Mouse (Mus musculus) kidney, embryonic 14.5 days (tissue): ENCODE results near the gene Olfr107. TPM values are rescaled to one million over a fixed set of nuclear protein-coding genes. Genes with fewer than 3 reads are reported as not detected.

Source experiments
- ATAC-seq: fragments of 200-750 bp; cut with Nextera tagmentation; 2 replicates; pipeline ENCODE4 v1.8.0; 2017; ENCODE audit warnings: moderate number of reproducible peaks, mild to moderate bottlenecking, moderate TSS enrichment, moderate library complexity; ENCODE audit not compliant: low FRiP score, low TSS enrichment
- H3K27ac ChIP-seq: fragments of 300-500 bp; sonication (generic); 2 replicates; pipeline ENCODE4 v1.5.1; 2014; ENCODE audit warnings: low read depth, mild to moderate bottlenecking, low read length, moderate library complexity, mixed read lengths
- H3K27me3 ChIP-seq: fragments of 300-500 bp; sonication (generic); 2 replicates; pipeline ENCODE4 v1.6.1; 2014; ENCODE audit warnings: mild to moderate bottlenecking, low read length; ENCODE audit not compliant: control insufficient read depth, insufficient read depth
- H3K36me3 ChIP-seq: fragments of 300-500 bp; sonication (generic); 2 replicates; pipeline ENCODE4 v1.6.1; 2014; ENCODE audit warnings: low read length, mixed read lengths; ENCODE audit not compliant: control insufficient read depth, insufficient read depth
- H3K4me1 ChIP-seq: fragments of 300-500 bp; sonication (generic); 2 replicates; pipeline ENCODE4 v1.6.1; 2014; ENCODE audit warnings: low read length, mixed read lengths; ENCODE audit not compliant: control insufficient read depth, insufficient read depth
- H3K4me2 ChIP-seq: fragments of 300-500 bp; sonication (generic); replicated peaks from 2 replicates; pipeline ENCODE4 v1.6.1; 2014; ENCODE audit warnings: low read depth, mild to moderate bottlenecking, low read length
- H3K4me3 ChIP-seq: fragments of 300-500 bp; sonication (generic); 2 replicates; pipeline ENCODE4 v1.5.1; 2014; ENCODE audit warnings: mild to moderate bottlenecking, low read length
- H3K9ac ChIP-seq: fragments of 300-500 bp; sonication (generic); 2 replicates; pipeline ENCODE4 v1.6.1; 2014; ENCODE audit warnings: low read depth, mild to moderate bottlenecking, low read length, moderate library complexity
- H3K9me3 ChIP-seq: fragments of 300-500 bp; sonication (generic); 2 replicates; pipeline ENCODE4 v1.6.1; 2016; ENCODE audit warnings: low read length; ENCODE audit not compliant: control insufficient read depth
- WGBS: fragments of 180-500 bp; shearing (Covaris S2); extraction: QIAGEN DNeasy Blood & Tissue Kit; methylation state at CpG from one replicate; pipeline ENCODE4 v1.1.7; 2014; 5-methylcytosine and 5-hydroxymethylcytosine counted together
- polyA plus RNA-seq: library from polyadenylated mRNA; unstranded; fragments of >200 nt; fragmentation: Nextera tagmentation; extraction: Ambion mirVana; gene quantifications from 2 replicates; pipeline ENCODE4 v1.2.1, GENCODE M21; 2014

The Olfr107 gene
- not detected in 2 replicates for polyA plus RNA-seq

GRCm38 (mm10) chr17:37398926-37399325 lies at the start of gene Olfr107:
TSS of gene Olfr107 (plus strand) at chr17:37399226.
- Histone ChIP-seq H3K4me3 (no peak within 1 kb of the TSS), H3K27me3 (no peaks in the 10 kb centered on the region), H3K9ac (no peak within 1 kb of the TSS), H3K36me3 (no peaks in the 10 kb centered on the region), H3K27ac (no peak within 1 kb of the TSS), H3K4me1 (no peaks in the 10 kb centered on the region), H3K4me2 (no peak within 1 kb of the TSS), H3K9me3 (no peaks in the 10 kb centered on the region)
- no peak for ATAC-seq
- WGBS = 83% methylated on average over 3 of the region's 3 CpGs

- Histone ChIP-seq H3K9me3 (no peaks in the 10 kb centered on the region), H3K36me3 (no peaks in the 10 kb centered on the region), H3K9ac (no peak within 1 kb of the TSS), H3K27me3 (no peaks in the 10 kb centered on the region), H3K4me2 (no peak within 1 kb of the TSS), H3K4me1 (no peaks in the 10 kb centered on the region), H3K4me3 (no peak within 1 kb of the TSS), H3K27ac (no peak within 1 kb of the TSS)
- no peak for ATAC-seq
Observed at GRCm38 (mm10) chr17:37359282-37359681, 39.7 kb upstream of the Olfr107 start, which contains the start of gene Olfr104-ps. TSS of gene Olfr104-ps (plus strand) at chr17:37359582.

GRCm38 (mm10) chr17:37378733-37379132 lies 20.3 kb upstream of the Olfr107 start, which contains the start of gene Olfr105-ps:
TSS of gene Olfr105-ps (plus strand) at chr17:37379033.
- H3K36me3 ChIP-seq = no peaks in the 10 kb centered on the region
- no peaks in the 10 kb centered on the region for H3K27me3 ChIP-seq
- H3K27ac ChIP-seq = no peak within 1 kb of the TSS
- H3K4me3 ChIP-seq = no peak within 1 kb of the TSS
- no peak within 1 kb of the TSS for H3K4me2 ChIP-seq
- no peaks in the 10 kb centered on the region for H3K9me3 ChIP-seq
- no peaks in the 10 kb centered on the region for H3K4me1 ChIP-seq
- no peak within 1 kb of the TSS for H3K9ac ChIP-seq
- ATAC-seq = no peak

- no peaks in the 10 kb centered on the region for H3K4me1 ChIP-seq
- no peak within 1 kb of the TSS for H3K27ac ChIP-seq
- 68% methylated on average over 1 of the region's 1 CpGs for WGBS
- no peak for ATAC-seq
- H3K4me3 ChIP-seq = no peak within 1 kb of the TSS
- H3K27me3 ChIP-seq = no peaks in the 10 kb centered on the region
- no peaks in the 10 kb centered on the region for H3K36me3 ChIP-seq
- no peaks in the 10 kb centered on the region for H3K9me3 ChIP-seq
- H3K4me2 ChIP-seq = no peak within 1 kb of the TSS
- no peak within 1 kb of the TSS for H3K9ac ChIP-seq
Observed at GRCm38 (mm10) chr17:37390093-37390492, 8.9 kb upstream of the Olfr107 start, which contains the start of gene Olfr106-ps. TSS of gene Olfr106-ps (plus strand) at chr17:37390393.

GRCm38 (mm10) chr17:37413380-37413779 lies 14.4 kb downstream of the Olfr107 start:
- Histone ChIP-seq H3K4me3 (no peak overlapping the region), H3K4me1 (no peaks in the 10 kb centered on the region), H3K9me3 (no peaks in the 10 kb centered on the region; the same call in 1 of the 2 replicates), H3K4me2 (no peak overlapping the region), H3K27ac (no peak overlapping the region), H3K9ac (no peak overlapping the region), H3K36me3 (no peaks in the 10 kb centered on the region), H3K27me3 (no peaks in the 10 kb centered on the region)
- no peak for ATAC-seq

GRCm38 (mm10) chr17:37445180-37445579 lies 46.2 kb downstream of the Olfr107 start, which contains the start of gene Olfr108:
TSS of gene Olfr108 (plus strand) at chr17:37445480.
- H3K36me3 ChIP-seq = no peaks in the 10 kb centered on the region
- no peaks in the 10 kb centered on the region for H3K4me1 ChIP-seq
- no peak within 1 kb of the TSS for H3K4me3 ChIP-seq
- no peaks in the 10 kb centered on the region for H3K27me3 ChIP-seq
- 73% methylated on average over 1 of the region's 1 CpGs for WGBS
- H3K4me2 ChIP-seq = no peak within 1 kb of the TSS
- no peak within 1 kb of the TSS for H3K9ac ChIP-seq
- ATAC-seq = no peak
- H3K9me3 ChIP-seq = no peaks in the 10 kb centered on the region
- no peak within 1 kb of the TSS for H3K27ac ChIP-seq

Other genes starting within 250 kb of the Olfr107 start
- gene Olfr93, start 237.7 kb upstream of the Olfr107 start, polyA plus RNA-seq = not detected in 2 replicates
- gene Ubd, start 205.3 kb upstream of the Olfr107 start, polyA plus RNA-seq = not detected in 2 replicates
- not detected in 2 replicates for gene Olfr94, start 198.2 kb upstream of the Olfr107 start, polyA plus RNA-seq
- gene Olfr95, start 186.1 kb upstream of the Olfr107 start, polyA plus RNA-seq = not detected in 2 replicates
- gene Olfr96, start 179.1 kb upstream of the Olfr107 start, polyA plus RNA-seq = not detected in 2 replicates
- not detected in 2 replicates for gene Olfr97, start 161.9 kb upstream of the Olfr107 start, polyA plus RNA-seq
- gene Olfr98, start 135.5 kb upstream of the Olfr107 start, polyA plus RNA-seq = not detected in 2 replicates
- 1.1 and 1.3 TPM in 2 replicates for gene H2-M3, start 129.0 kb upstream of the Olfr107 start, polyA plus RNA-seq
- gene Olfr99, start 115.8 kb upstream of the Olfr107 start, polyA plus RNA-seq = not detected in 2 replicates
- gene Olfr101, start 94.9 kb upstream of the Olfr107 start, polyA plus RNA-seq = not detected in 2 replicates
- gene Olfr102, start 82.2 kb upstream of the Olfr107 start, polyA plus RNA-seq = not detected in 2 replicates
- gene Olfr103, start 59.5 kb upstream of the Olfr107 start, polyA plus RNA-seq = not detected in 2 replicates
- gene Olfr104-ps, start 39.6 kb upstream of the Olfr107 start, polyA plus RNA-seq = not detected in 2 replicates
- gene Olfr105-ps, start 20.2 kb upstream of the Olfr107 start, polyA plus RNA-seq = not detected in 2 replicates
- gene Olfr106-ps, start 8.8 kb upstream of the Olfr107 start, polyA plus RNA-seq = not detected in 2 replicates
- gene Olfr108, start 46.3 kb downstream of the Olfr107 start, polyA plus RNA-seq = not detected in 2 replicates
- not detected in 2 replicates for gene Olfr109, start 59.7 kb downstream of the Olfr107 start, polyA plus RNA-seq
- not detected in 2 replicates for gene H2-M2, start 84.3 kb downstream of the Olfr107 start, polyA plus RNA-seq
- not detected in 2 replicates for gene Olfr110, start 93.2 kb downstream of the Olfr107 start, polyA plus RNA-seq
- not detected in 2 replicates for gene Olfr111, start 108.8 kb downstream of the Olfr107 start, polyA plus RNA-seq
- gene Olfr112, start 170.2 kb downstream of the Olfr107 start, polyA plus RNA-seq = not detected in 2 replicates
- not detected in 2 replicates for gene Olfr113, start 178.4 kb downstream of the Olfr107 start, polyA plus RNA-seq
- not detected in 2 replicates for gene Olfr114, start 193.5 kb downstream of the Olfr107 start, polyA plus RNA-seq
- gene Olfr115, start 227.9 kb downstream of the Olfr107 start, polyA plus RNA-seq = not detected in 2 replicates
- not detected in 2 replicates for gene Olfr116, start 228.0 kb downstream of the Olfr107 start, polyA plus RNA-seq